Mouse (Mus musculus) forelimb bud, embryonic 11.5 days (tissue): ENCODE results near the gene Rundc3a.
"Not testable (repeated sequence)": the region's sequence is repeated elsewhere in the genome, so short reads cannot be mapped to it uniquely, and the experiment has no call there.

ENCODE experiments used
- DNase-seq: peaks from one replicate; pipeline ENCODE4 v3.0.0-alpha.2; 2012; ENCODE audit warnings: low read depth, low spot score

Gene Rundc3a

GRCm38 (mm10) chr11:102408888-102409794 is 15.9 kb downstream of the Rundc3a start:
- no peak for DNase-seq

GRCm38 (mm10) chr11:102409795-102410330 is 16.7 kb downstream of the Rundc3a start:
- DNase-seq: no peak

GRCm38 (mm10) chr11:102410345-102410744 is 17.1 kb downstream of the Rundc3a start:
- not testable (repeated sequence) for DNase-seq

- no peak for DNase-seq
Observed at GRCm38 (mm10) chr11:102411061-102411460, 17.9 kb downstream of the Rundc3a start.

- DNase-seq: peak; percentile 91
Observed at GRCm38 (mm10) chr11:102411704-102412103, 18.5 kb downstream of the Rundc3a start.

- no peak for DNase-seq
Observed at GRCm38 (mm10) chr11:102413059-102413458, 19.9 kb downstream of the Rundc3a start.

- DNase-seq: no peak
Observed at GRCm38 (mm10) chr11:102415034-102415802, 22.0 kb downstream of the Rundc3a start.

- no peak for DNase-seq
Observed at GRCm38 (mm10) chr11:102417160-102417559, 24.0 kb downstream of the Rundc3a start.

GRCm38 (mm10) chr11:102418887-102419286 is 25.7 kb downstream of the Rundc3a start:
- DNase-seq: no peak

- DNase-seq: no peak
Observed at GRCm38 (mm10) chr11:102421559-102421958, 28.4 kb downstream of the Rundc3a start.

GRCm38 (mm10) chr11:102424666-102425065 is 31.5 kb downstream of the Rundc3a start:
- DNase-seq: no peak

GRCm38 (mm10) chr11:102425555-102426316 is 32.5 kb downstream of the Rundc3a start:
- no peak for DNase-seq

- DNase-seq: no peak
Observed at GRCm38 (mm10) chr11:102428981-102429540, 35.9 kb downstream of the Rundc3a start.

- DNase-seq: no peak
Observed at GRCm38 (mm10) chr11:102429551-102429950, 36.3 kb downstream of the Rundc3a start.

GRCm38 (mm10) chr11:102430121-102431017 is 37.2 kb downstream of the Rundc3a start, which contains the start of gene Grn:
TSS of gene Grn (plus strand) at chr11:102430315.
- peak; percentile 93 for DNase-seq

- DNase-seq: peak; percentile 81
Observed at GRCm38 (mm10) chr11:102431018-102431645, 37.9 kb downstream of the Rundc3a start.

GRCm38 (mm10) chr11:102431728-102432114 is 38.5 kb downstream of the Rundc3a start:
- no peak for DNase-seq

- no peak for DNase-seq
Observed at GRCm38 (mm10) chr11:102432115-102432843, 39.1 kb downstream of the Rundc3a start.

- DNase-seq: no peak
Observed at GRCm38 (mm10) chr11:102432896-102433295, 39.7 kb downstream of the Rundc3a start.
